Mouse (Mus musculus) layer of hippocampus, adult 11-12 months (tissue): Measurements from ENCODE around the gene Rfx7.

Experiments
- DNase-seq: peaks from one replicate; pipeline ENCODE4 v3.0.0; 2022; ENCODE audit warnings: low spot score

The Rfx7 gene

DNA sequence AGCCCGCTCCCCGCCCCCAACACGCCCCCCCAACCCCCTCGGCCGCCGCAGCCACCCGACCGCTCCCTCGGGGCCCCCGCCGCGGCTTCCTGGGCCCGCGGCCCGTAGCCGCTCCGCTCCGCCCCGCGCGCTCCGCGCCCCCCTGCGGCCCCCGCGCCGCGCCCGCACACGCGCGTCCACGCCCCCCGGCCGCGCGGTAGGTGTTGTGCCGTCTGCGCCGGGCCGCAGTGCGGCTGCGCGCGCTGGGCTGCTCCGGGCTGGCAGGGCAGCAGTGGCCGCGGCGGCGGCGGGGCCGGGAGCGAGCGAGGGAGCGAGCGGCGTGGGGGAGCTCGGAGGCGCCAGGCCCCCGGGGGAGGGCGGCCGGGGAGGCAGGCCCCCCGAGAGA, at the start of gene Rfx7:
Rfx7 (plus strand) TSS at position 245 of the 385 bp plus-strand sequence.
- DNase-seq = peak; percentile 77

DNA sequence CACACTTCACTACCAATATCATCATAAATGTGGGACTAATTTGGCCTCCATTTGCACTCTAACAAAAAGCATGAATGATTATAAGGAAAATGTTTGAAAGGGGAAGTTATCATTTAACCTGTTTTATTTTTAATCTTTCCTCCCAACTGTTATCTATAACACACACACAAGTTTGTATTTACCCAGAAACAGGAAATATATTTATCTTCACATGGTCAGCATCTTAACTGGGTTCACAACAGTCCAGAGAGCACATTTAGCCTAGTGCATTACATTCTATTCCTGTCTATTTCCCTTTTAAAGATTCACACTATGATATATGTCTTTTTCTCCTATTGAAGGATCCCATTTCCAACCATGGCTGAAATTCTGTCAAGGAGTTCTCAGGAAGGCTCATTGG, 43.5 kb upstream of the Rfx7 start:
- no peak for DNase-seq

GRCm38 (mm10) chr9:72489131-72489530, 42.9 kb upstream of the Rfx7 start:
- DNase-seq = no peak

- peak; percentile 88 for DNase-seq
Observed at GRCm38 (mm10) chr9:72491559-72492193, 40.4 kb upstream of the Rfx7 start.

DNA sequence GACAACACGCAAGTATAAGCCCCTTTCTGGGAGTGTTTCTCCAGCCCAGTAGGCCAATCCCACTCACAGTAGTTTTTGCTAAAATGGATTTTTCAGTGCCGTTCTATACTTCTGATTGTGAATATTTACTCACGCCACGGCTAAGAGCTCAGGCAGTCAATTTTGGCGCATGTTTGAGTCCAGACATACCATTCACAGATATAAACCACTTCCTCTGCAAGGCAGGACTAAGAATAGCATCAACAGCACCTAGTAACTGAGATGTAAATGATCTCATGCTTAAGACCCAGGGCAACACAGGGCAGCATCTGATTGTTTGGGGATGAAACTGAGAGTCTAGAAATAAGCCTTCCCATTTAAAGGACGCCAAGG, 39.9 kb upstream of the Rfx7 start, which contains the start of gene Tex9:
Tex9 (minus strand) TSS at position 19 of the 372 bp plus-strand sequence.
- no peak for DNase-seq

DNA sequence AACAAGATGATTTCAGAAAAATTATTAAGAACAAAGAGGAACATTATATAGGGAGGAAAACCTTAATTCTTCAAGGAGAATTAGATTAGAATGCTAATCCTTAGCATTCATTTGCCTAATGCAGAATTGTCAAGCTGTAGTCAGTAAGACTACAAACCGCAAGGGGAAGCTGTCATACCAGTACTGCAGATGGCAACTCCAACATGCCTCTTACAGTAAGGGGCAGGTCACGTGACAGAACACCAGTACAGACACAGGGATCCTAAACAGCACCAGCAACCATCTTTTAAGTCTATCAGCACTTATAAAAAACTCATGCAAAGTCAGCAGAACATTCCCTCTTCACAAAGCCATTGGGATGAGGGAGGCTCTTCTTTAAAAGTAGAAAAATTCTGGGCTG, 38.6 kb upstream of the Rfx7 start:
- DNase-seq = no peak

- DNase-seq = no peak
Observed at GRCm38 (mm10) chr9:72493984-72494685, 37.9 kb upstream of the Rfx7 start.

DNA sequence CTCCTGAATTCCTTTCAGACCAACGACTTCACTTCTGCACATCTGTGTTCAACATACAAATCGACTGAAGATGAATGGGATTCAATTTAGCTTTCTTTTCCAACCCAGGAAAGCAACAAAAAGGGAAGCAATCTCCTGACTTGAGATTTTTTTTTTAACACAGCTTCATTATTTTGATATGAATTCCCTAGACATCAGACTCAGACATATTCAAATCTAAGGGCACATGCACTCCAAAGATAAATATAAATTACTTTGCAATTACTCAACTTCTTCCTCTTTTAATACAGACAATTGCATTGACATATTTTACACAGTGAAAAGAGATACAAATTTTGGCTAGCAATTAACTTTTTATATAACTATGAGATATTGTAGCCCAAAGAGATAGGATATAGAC, 35.3 kb upstream of the Rfx7 start:
- DNase-seq = no peak

DNA sequence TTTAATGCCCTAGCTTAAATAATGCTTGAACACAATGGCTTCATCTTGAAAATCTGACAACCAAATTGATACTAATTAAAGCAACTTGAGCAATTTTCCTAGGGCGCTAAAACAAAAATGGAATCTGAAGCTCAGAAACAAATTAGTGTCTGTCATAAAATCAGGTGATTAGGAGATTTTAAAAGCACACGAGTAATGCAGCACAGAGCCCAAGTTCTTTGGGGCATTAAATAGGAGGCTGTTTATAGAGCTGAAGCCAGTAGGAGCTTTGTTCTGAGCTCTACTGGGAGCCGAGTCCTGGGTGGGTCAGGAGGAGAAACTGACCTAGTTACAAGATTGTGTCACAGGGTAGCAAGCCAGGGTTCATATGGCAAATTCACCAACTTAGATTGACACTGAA, 34.9 kb upstream of the Rfx7 start:
- DNase-seq = no peak

DNA sequence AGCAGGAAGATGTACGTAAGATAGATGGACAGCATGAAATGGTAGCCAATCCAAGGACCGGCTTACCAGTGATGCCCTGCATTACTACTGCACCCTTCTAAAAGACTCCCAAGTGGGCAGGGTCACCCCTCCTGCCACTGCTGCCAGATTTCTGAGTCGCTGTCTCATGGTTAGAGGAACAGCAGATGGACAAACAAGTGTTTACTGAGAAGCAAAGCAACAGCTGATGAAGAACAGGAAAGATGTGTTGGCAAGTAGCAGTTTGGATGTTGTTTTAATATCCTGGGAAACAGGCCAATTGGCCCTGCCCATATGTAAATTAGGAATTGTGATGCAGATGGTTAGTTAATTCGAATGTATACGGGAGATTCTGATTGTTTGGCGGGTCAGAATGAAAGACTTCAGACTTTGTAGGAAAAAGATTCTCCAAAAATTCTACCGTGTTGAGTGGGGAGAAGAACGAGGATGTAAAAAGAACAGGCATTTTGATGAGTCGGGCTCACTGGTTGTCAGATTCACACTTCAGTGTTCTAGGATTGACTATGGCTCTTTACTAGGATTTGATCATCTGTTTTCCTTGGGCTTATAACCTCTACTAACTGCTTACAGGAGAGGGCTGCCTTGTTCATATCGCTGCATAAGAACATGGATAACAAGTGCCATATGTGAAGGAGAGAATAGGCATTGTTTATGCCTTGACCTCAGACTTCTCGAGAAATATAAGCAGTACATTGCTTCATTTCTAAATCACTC, 19.6 kb upstream of the Rfx7 start:
- no peak for DNase-seq

DNA sequence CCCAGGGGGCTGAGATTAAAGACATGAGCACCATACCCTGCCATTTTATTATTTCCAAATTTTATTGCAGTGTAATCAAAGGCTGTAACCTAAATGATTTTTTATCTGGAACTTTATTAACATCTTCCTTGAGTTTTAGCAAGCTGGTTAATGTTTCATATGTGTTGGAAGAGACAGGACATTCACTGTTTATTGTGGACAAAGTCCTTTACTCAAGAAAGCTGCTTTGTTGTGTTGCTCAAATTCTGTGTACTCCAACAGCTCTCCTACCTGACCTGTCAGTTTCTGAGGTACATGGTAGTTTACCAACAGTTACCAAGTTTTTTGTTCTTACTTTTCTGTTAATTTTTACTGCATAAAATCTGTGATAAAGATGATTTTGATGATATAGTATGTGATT, 16.7 kb upstream of the Rfx7 start:
- DNase-seq = no peak

DNA sequence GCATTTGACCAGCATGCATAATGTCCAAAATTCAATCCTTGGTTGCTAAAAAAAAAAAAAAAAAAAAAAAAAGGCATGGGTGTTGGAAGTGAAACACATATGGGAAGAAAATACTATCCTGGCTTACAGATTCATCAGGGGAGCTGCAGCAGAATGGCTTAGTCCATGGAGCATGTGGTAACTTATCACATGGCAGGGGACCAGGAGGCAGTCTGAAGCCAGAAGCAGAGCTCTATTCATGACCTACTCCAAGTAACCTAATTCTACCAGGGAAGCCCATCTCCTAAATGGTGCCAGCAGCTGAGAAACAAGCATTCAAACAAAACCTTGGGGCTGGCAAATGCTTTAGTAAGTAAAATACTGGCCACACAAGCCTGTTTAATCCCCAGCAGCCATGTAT, 12.8 kb upstream of the Rfx7 start:
- DNase-seq = no peak

DNA sequence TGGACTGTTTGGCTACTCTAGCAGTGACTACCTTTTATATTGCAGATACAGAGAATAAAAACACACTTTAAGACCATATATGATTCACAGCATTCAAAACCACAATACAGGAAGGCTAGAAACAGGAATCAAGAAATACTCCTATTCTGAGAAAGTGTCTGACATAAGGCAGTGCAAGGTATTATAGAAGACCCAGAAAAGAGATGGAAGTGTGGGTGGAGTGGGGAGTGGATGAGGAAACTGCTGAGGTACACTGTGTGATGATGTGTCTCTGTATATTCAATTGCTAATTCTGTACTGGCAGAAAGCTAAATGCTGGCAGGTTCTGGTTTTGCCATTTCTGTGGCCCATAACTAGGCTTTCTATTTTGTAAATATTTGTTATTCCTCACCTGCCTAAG, 11.2 kb upstream of the Rfx7 start:
- no peak for DNase-seq

DNA sequence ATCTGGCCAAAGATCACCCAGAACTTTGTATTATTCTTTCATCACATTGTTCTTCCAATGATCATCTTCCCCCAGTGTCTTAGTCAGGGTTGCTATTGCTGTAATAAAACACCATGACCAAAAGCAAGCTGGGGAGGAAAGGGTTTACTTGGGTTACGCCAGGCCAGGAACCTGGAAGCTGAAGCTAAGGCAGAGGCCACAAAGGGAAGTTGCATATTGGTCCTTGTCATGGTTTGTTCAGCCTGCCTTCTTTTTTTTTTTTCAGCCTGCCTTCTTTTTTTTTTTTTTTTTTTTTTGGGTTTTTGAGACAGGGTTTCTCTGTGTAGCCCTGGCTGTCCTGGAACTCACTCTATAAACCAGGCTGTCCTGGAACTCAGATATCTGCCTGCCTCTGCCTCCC, 5.9 kb upstream of the Rfx7 start:
- DNase-seq = no peak

DNA sequence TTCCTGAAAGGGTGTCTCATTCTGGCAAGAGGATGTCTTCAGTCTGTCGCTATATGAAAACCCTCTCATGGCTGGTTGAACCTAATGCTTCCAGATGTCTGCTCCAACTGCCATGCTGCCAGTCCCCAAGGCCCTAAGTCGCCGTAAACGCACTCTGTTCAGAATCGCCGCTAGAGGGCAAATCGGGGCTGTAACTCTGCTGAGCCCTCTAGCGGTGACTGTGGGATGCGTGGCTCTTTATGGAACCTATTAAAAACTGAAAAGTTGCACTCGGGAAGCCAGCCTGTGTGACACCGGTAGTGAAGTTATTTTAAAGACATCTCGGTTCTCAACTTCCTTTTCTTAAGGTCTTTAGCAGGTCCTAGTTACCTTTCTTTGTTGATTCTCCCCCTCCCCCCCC, 1.8 kb upstream of the Rfx7 start:
- peak; percentile 91 for DNase-seq

DNA sequence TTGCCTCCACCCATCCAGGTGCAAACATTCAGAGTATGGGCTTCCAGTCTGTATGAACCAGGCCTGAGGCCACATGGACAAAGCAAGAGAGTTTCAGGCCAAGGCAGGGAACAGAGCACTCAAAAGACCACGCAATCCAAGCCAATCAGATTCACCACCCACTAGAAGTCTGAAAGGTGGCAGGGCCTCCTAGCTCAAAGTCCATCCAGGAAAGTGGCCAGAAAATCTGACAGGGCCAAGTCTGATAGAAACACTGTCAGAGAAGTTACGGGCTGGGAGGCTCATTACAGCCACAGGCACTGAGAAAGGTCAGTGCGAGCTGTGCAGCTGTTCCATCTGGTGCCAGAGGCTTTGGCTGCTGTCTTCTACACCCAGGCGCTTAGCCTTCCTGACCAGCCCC, 1.2 kb upstream of the Rfx7 start:
- DNase-seq = no peak

GRCm38 (mm10) chr9:72531291-72531995, 597 bp upstream of the Rfx7 start:
- DNase-seq = peak; percentile 82

- DNase-seq = peak; percentile 42
Observed at GRCm38 (mm10) chr9:72532381-72533088, 495 bp downstream of the Rfx7 start.

- no peak for DNase-seq
Observed at GRCm38 (mm10) chr9:72533089-72533415, 1.0 kb downstream of the Rfx7 start.

DNA sequence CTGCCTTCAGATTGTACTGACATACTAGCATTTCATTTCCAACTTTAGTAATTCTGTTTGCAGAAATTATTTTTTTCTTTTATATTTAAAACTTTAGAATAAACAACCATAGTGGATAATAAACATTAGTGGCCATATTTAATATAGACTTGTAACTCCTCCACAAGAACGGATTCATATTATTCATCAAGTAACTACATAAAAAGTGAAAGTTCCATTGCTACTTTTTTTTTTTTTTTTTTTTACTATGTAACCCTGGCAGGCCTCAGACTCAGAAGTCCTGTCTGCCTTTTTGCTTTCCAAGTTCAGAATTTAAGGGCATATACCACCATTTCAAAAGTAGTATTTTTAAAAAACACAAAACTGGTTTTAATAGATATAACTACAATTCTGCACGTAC, 2.9 kb downstream of the Rfx7 start:
- no peak for DNase-seq

DNA sequence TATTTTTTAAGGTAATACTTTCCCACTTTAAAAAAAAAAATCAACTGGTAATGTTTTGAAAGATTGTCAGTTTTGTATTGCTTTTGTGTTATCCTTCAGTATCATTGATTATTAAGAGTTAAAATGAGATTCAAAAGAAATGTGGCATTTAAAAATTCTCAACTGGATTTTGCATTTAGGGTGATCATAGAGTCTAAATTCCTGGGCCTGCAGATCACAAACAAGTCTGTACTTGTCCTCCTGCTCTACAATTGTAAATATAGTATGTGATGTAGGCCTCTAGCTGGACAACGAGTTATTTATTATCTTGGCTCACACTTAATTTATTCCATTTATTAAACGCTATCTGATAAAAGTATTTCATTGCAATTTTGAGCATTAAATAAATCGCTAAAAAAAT, 3.4 kb downstream of the Rfx7 start:
- DNase-seq = no peak

DNA sequence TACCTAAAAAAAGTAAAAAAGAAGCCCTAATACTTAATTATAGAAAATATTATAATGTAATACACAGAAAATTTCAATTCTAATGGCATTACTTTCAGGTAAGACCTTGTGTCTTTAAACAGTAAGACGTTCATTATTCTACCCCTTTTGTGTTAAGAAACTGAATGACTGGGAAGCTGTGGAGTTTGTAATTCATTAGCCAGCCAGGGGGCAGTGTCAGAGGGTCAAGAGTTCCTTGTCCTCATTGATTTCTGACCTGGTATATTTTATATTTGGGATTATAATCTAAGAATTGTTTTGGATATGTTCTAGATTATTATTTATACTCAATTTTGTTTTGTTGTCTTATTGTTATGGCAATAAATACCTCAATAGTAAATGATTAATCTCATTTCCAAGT, 5.0 kb downstream of the Rfx7 start:
- DNase-seq = no peak
